Mouse (Mus musculus): Measurements from ENCODE around the gene Pitpnm3. TPM values are rescaled to one million over a fixed set of nuclear protein-coding genes. Genes with fewer than 3 reads are reported as not detected.

The Pitpnm3 gene
- polyA plus RNA-seq, 1 experiment from 2014 or later, result 0.24 TPM

GRCm38 (mm10) chr11:72123531-72123930, 12.0 kb downstream of the Pitpnm3 start:
- Histone ChIP-seq H3K4me3 (ENCODE audit: low read depth, low read length) (no peak overlapping the region), H3K27ac (replicated peaks; ENCODE audit: low read depth, low read length) (no peak overlapping the region), H3K4me2 (ENCODE audit: low read depth, severe bottlenecking) (no peak overlapping the region), H3K27me3 (ENCODE audit: control insufficient read depth, insufficient read depth, low read length) (no peaks in the 10 kb centered on the region), H3K9me3 (ENCODE audit: control insufficient read depth, low read length) (no peaks in the 10 kb centered on the region), H3K9ac (ENCODE audit: low read length) (no peak overlapping the region), H3K36me3 (ENCODE audit: control insufficient read depth, insufficient read depth, low read length) (no peaks in the 10 kb centered on the region), H3K4me1 (ENCODE audit: control insufficient read depth, insufficient read depth, low read length) (no peaks in the 10 kb centered on the region)
- DNase-seq (ENCODE audit: low spot score) (no peak), ATAC-seq (ENCODE audit: insufficient number of reproducible peaks, low FRiP score, low TSS enrichment, low read depth) (no peak)
- 87% methylated on average over 4 of the region's 4 CpGs for WGBS

GRCm38 (mm10) chr11:72120354-72120753, 15.2 kb downstream of the Pitpnm3 start:
- no peak for ATAC-seq (ENCODE audit: insufficient number of reproducible peaks, low FRiP score, low TSS enrichment, low read depth)
- no peaks in the 10 kb centered on the region for H3K9me3 ChIP-seq (ENCODE audit: control insufficient read depth, low read length)
- H3K4me1 ChIP-seq (ENCODE audit: control insufficient read depth, insufficient read depth, low read length), result no peaks in the 10 kb centered on the region
- no peak overlapping the region for H3K27ac ChIP-seq (replicated peaks; ENCODE audit: low read depth, low read length)
- H3K9ac ChIP-seq (ENCODE audit: low read length), result no peak overlapping the region
- no peak overlapping the region for H3K4me2 ChIP-seq (ENCODE audit: low read depth, severe bottlenecking)
- DNase-seq (ENCODE audit: low spot score), result no peak
- WGBS, result 92% methylated on average over 6 of the region's 6 CpGs
- H3K4me3 ChIP-seq (ENCODE audit: low read depth, low read length), result no peak overlapping the region
- no peaks in the 10 kb centered on the region for H3K36me3 ChIP-seq (ENCODE audit: control insufficient read depth, insufficient read depth, low read length)
- H3K27me3 ChIP-seq (ENCODE audit: control insufficient read depth, insufficient read depth, low read length), result no peaks in the 10 kb centered on the region

GRCm38 (mm10) chr11:72118630-72119029, 16.9 kb downstream of the Pitpnm3 start:
- 82% methylated on average over 3 of the region's 3 CpGs for WGBS
- no peak for DNase-seq (ENCODE audit: low spot score)
- no peaks in the 10 kb centered on the region for H3K36me3 ChIP-seq (ENCODE audit: control insufficient read depth, insufficient read depth, low read length)
- H3K9me3 ChIP-seq (ENCODE audit: control insufficient read depth, low read length), result no peaks in the 10 kb centered on the region
- no peak overlapping the region for H3K4me3 ChIP-seq (ENCODE audit: low read depth, low read length)
- H3K4me1 ChIP-seq (ENCODE audit: control insufficient read depth, insufficient read depth, low read length), result no peaks in the 10 kb centered on the region
- no peak overlapping the region for H3K9ac ChIP-seq (ENCODE audit: low read length)
- ATAC-seq (ENCODE audit: insufficient number of reproducible peaks, low FRiP score, low TSS enrichment, low read depth), result no peak
- no peak overlapping the region for H3K4me2 ChIP-seq (ENCODE audit: low read depth, severe bottlenecking)
- H3K27me3 ChIP-seq (ENCODE audit: control insufficient read depth, insufficient read depth, low read length), result no peaks in the 10 kb centered on the region
- H3K27ac ChIP-seq (replicated peaks; ENCODE audit: low read depth, low read length), result no peak overlapping the region

- H3K36me3 ChIP-seq (ENCODE audit: control insufficient read depth, insufficient read depth, low read length), result no peaks in the 10 kb centered on the region
- H3K9me3 ChIP-seq (ENCODE audit: control insufficient read depth, low read length), result no peaks in the 10 kb centered on the region
- 56% methylated on average over 4 of the region's 4 CpGs for WGBS
- H3K27me3 ChIP-seq (ENCODE audit: control insufficient read depth, insufficient read depth, low read length), result no peaks in the 10 kb centered on the region
- no peak overlapping the region for H3K9ac ChIP-seq (ENCODE audit: low read length)
- ATAC-seq (ENCODE audit: insufficient number of reproducible peaks, low FRiP score, low TSS enrichment, low read depth), result no peak
- H3K4me2 ChIP-seq (ENCODE audit: low read depth, severe bottlenecking), result no peak overlapping the region
- H3K4me1 ChIP-seq (ENCODE audit: control insufficient read depth, insufficient read depth, low read length), result no peaks in the 10 kb centered on the region
- peak; percentile 51 for DNase-seq (ENCODE audit: low spot score)
- H3K4me3 ChIP-seq (ENCODE audit: low read depth, low read length), result no peak overlapping the region
- H3K27ac ChIP-seq (replicated peaks; ENCODE audit: low read depth, low read length), result no peak overlapping the region
Observed at GRCm38 (mm10) chr11:72113296-72113695, 22.3 kb downstream of the Pitpnm3 start.

DNA sequence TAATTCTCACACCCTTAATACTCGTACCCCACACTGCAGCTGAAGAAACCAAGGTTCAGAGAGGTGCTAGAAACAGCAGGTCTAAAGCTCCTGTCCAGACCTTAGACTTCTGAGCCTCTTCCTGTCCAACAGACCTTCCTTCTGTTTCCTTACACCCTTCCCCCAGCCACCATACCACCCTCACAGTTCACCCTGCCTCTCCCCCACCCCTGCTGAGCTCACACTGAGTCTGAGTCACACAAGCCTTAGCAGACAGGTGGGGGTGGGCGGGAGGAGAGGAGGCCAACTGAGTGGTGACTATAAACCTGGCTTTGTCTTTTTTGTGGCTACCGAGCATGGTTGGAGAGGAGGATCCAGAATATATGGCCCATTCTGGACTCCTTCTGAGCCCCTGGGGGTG, 24.9 kb downstream of the Pitpnm3 start:
- WGBS, result 49% methylated on average over 3 of the region's 3 CpGs
- Histone ChIP-seq H3K36me3 (ENCODE audit: control insufficient read depth, insufficient read depth, low read length) (no peaks in the 10 kb centered on the region), H3K9ac (ENCODE audit: low read length) (no peak overlapping the region), H3K4me1 (ENCODE audit: control insufficient read depth, insufficient read depth, low read length) (no peaks in the 10 kb centered on the region), H3K4me3 (ENCODE audit: low read depth, low read length) (no peak overlapping the region), H3K27ac (replicated peaks; ENCODE audit: low read depth, low read length) (no peak overlapping the region), H3K4me2 (ENCODE audit: low read depth, severe bottlenecking) (no peak overlapping the region), H3K9me3 (ENCODE audit: control insufficient read depth, low read length) (no peaks in the 10 kb centered on the region), H3K27me3 (ENCODE audit: control insufficient read depth, insufficient read depth, low read length) (no peaks in the 10 kb centered on the region)
- ATAC-seq (ENCODE audit: insufficient number of reproducible peaks, low FRiP score, low TSS enrichment, low read depth) (no peak), DNase-seq (ENCODE audit: low spot score) (no peak)

DNA sequence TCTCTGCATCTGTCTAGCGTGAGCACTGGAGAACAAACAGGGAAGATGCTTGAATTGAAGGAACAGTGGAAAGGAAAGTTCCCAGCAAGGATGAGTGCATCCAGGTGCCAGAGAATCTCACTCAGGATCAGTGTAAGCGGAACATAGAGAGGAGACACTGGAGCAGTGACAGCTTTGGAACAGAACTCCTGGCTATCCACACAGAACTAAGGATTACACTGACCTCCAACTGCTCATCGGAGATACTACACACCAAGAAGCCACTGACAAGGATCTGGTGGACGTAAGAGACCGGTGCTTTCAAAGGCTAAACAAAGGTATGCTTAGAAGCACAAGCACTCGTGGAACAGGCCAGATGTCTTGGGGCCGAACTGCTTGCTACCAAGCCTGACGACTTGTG, 31.4 kb downstream of the Pitpnm3 start:
- Histone ChIP-seq H3K9me3 (ENCODE audit: control insufficient read depth, low read length) (no peaks in the 10 kb centered on the region), H3K9ac (ENCODE audit: low read length) (no peak overlapping the region), H3K4me1 (ENCODE audit: control insufficient read depth, insufficient read depth, low read length) (no peaks in the 10 kb centered on the region), H3K4me3 (ENCODE audit: low read depth, low read length) (no peak overlapping the region), H3K36me3 (ENCODE audit: control insufficient read depth, insufficient read depth, low read length) (no peaks in the 10 kb centered on the region), H3K27ac (replicated peaks; ENCODE audit: low read depth, low read length) (no peak overlapping the region), H3K4me2 (ENCODE audit: low read depth, severe bottlenecking) (no peak overlapping the region), H3K27me3 (ENCODE audit: control insufficient read depth, insufficient read depth, low read length) (no peaks in the 10 kb centered on the region)
- DNase-seq (ENCODE audit: low spot score), result no peak
- WGBS, result 73% methylated on average over 8 of the region's 8 CpGs
- no peak for ATAC-seq (ENCODE audit: insufficient number of reproducible peaks, low FRiP score, low TSS enrichment, low read depth)

DNA sequence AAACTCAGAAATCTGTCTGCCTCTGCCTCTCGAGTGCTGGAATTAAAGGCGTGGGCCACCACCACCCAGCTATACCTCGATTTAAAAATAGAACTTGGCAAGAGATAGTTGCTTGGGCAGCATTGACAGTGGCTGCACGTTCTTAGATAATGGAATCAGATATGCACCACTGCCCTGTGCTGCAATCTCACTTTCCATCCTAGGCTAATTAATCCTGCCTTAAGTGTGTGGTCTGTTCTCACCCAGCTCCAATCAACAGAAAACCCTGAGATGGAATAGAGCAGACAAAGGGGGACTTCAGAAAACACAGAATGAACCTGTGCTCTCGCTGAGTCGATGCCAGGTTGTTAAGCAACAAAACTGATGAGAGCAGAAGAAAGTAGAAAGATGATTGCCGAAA, 32.0 kb downstream of the Pitpnm3 start:
- DNase-seq (ENCODE audit: low spot score) (no peak), ATAC-seq (ENCODE audit: insufficient number of reproducible peaks, low FRiP score, low TSS enrichment, low read depth) (no peak)
- Histone ChIP-seq H3K4me3 (ENCODE audit: low read depth, low read length) (no peak overlapping the region), H3K9me3 (ENCODE audit: control insufficient read depth, low read length) (no peaks in the 10 kb centered on the region), H3K36me3 (ENCODE audit: control insufficient read depth, insufficient read depth, low read length) (no peaks in the 10 kb centered on the region), H3K27ac (replicated peaks; ENCODE audit: low read depth, low read length) (no peak overlapping the region), H3K4me1 (ENCODE audit: control insufficient read depth, insufficient read depth, low read length) (no peaks in the 10 kb centered on the region), H3K4me2 (ENCODE audit: low read depth, severe bottlenecking) (no peak overlapping the region), H3K9ac (ENCODE audit: low read length) (no peak overlapping the region), H3K27me3 (ENCODE audit: control insufficient read depth, insufficient read depth, low read length) (no peaks in the 10 kb centered on the region)
- 84% methylated on average over 7 of the region's 7 CpGs for WGBS

- Histone ChIP-seq H3K4me2 (ENCODE audit: low read depth, severe bottlenecking) (no peak overlapping the region), H3K27ac (replicated peaks; ENCODE audit: low read depth, low read length) (no peak overlapping the region), H3K9me3 (ENCODE audit: control insufficient read depth, low read length) (no peaks in the 10 kb centered on the region), H3K4me1 (ENCODE audit: control insufficient read depth, insufficient read depth, low read length) (no peaks in the 10 kb centered on the region), H3K27me3 (ENCODE audit: control insufficient read depth, insufficient read depth, low read length) (no peaks in the 10 kb centered on the region), H3K36me3 (ENCODE audit: control insufficient read depth, insufficient read depth, low read length) (no peaks in the 10 kb centered on the region), H3K9ac (ENCODE audit: low read length) (no peak overlapping the region), H3K4me3 (ENCODE audit: low read depth, low read length) (no peak overlapping the region)
- no peak for DNase-seq (ENCODE audit: low spot score)
- ATAC-seq (ENCODE audit: insufficient number of reproducible peaks, low FRiP score, low TSS enrichment, low read depth), result no peak
- 85% methylated on average over 4 of the region's 4 CpGs for WGBS
Observed at GRCm38 (mm10) chr11:72100996-72101395, 34.6 kb downstream of the Pitpnm3 start.

- Histone ChIP-seq H3K27me3 (ENCODE audit: control insufficient read depth, insufficient read depth, low read length) (no peaks in the 10 kb centered on the region), H3K4me1 (ENCODE audit: control insufficient read depth, insufficient read depth, low read length) (no peaks in the 10 kb centered on the region), H3K9me3 (ENCODE audit: control insufficient read depth, low read length) (no peaks in the 10 kb centered on the region), H3K36me3 (ENCODE audit: control insufficient read depth, insufficient read depth, low read length) (no peaks in the 10 kb centered on the region), H3K4me3 (ENCODE audit: low read depth, low read length) (no peak overlapping the region), H3K9ac (ENCODE audit: low read length) (no peak overlapping the region), H3K27ac (replicated peaks; ENCODE audit: low read depth, low read length) (no peak overlapping the region), H3K4me2 (ENCODE audit: low read depth, severe bottlenecking) (no peak overlapping the region)
- DNase-seq (ENCODE audit: low spot score), result no peak
- no peak for ATAC-seq (ENCODE audit: insufficient number of reproducible peaks, low FRiP score, low TSS enrichment, low read depth)
- WGBS, result 81% methylated on average over 4 of the region's 4 CpGs
Observed at GRCm38 (mm10) chr11:72099181-72099580, 36.4 kb downstream of the Pitpnm3 start.

Measured in limb, embryonic 11.5 days (tissue).